Mouse (Mus musculus) left cerebral cortex, adult 11 months (tissue): Measurements from ENCODE around the gene Gm43517.

ENCODE experiments used
- DNase-seq: peaks from one replicate; pipeline ENCODE4 v3.0.0; 2022; ENCODE audit warnings: low spot score

Gene Gm43517

DNA sequence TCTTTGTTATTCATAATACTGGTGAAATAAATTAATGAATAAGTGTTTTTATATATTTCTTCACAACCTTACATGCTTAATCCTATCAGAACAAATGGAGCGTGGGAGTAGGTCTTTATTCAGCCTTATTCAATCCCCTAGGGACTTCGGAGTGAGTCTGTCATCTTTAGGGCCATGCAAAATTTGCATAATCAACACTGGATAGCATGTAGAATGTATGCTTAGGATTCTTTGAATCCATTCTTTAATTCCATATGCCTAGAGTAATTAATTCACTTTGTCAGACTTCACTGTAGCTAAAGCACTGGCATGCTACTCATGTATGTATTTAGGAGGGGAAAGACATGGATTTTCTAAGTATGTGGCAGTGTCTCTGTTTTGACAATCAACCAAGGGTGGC, 24.9 kb downstream of the Gm43517 start:
- no peak for DNase-seq

- DNase-seq = no peak
These were observed 33.0 kb downstream of the Gm43517 start for GRCm38 (mm10) chr12:49417963-49418362.
